Mouse (Mus musculus) liver, embryonic 16.5 days (tissue): ENCODE data around the gene Kcna7. TPM values are rescaled to one million over a fixed set of nuclear protein-coding genes. Genes with fewer than 3 reads are reported as not detected.
A peak's percentile ranks its signal among the peaks of the same experiment; 100 is the strongest.

Experiments used
- ATAC-seq: fragments of 200-750 bp; cut with Nextera tagmentation; 2 replicates; pipeline ENCODE4 v1.8.0; 2017; ENCODE audit warnings: low read depth, mild to moderate bottlenecking, moderate number of reproducible peaks, moderate library complexity
- H3K27ac ChIP-seq: fragments of 300-500 bp; sonication (generic); 2 replicates; pipeline ENCODE4 v1.5.1; 2014; ENCODE audit warnings: mild to moderate bottlenecking, low read length
- H3K27me3 ChIP-seq: fragments of 300-500 bp; sonication (generic); 2 replicates; pipeline ENCODE4 v1.6.1; 2014; ENCODE audit warnings: low read depth, low read length, mixed read lengths; ENCODE audit not compliant: control insufficient read depth, insufficient read depth
- H3K36me3 ChIP-seq: fragments of 300-500 bp; sonication (generic); 2 replicates; pipeline ENCODE4 v1.6.1; 2014; ENCODE audit warnings: mild to moderate bottlenecking; ENCODE audit not compliant: control insufficient read depth, insufficient read depth
- H3K4me1 ChIP-seq: fragments of 300-500 bp; sonication (generic); 2 replicates; pipeline ENCODE4 v1.6.1; 2014; ENCODE audit warnings: low read depth, low read length, mixed read lengths; ENCODE audit not compliant: control insufficient read depth
- H3K4me2 ChIP-seq: fragments of 300-500 bp; sonication (generic); 2 replicates; pipeline ENCODE4 v1.6.1; 2014; ENCODE audit warnings: low read depth, low read length, mixed read lengths
- H3K4me3 ChIP-seq: fragments of 300-500 bp; sonication (generic); 2 replicates; pipeline ENCODE4 v1.5.1; 2014; ENCODE audit warnings: low read depth, mild to moderate bottlenecking, low read length
- H3K9ac ChIP-seq: fragments of 300-500 bp; sonication (generic); 2 replicates; pipeline ENCODE4 v1.6.1; 2014; ENCODE audit warnings: low read depth, low read length
- H3K9me3 ChIP-seq: fragments of 300-500 bp; sonication (generic); replicated peaks from 2 replicates; pipeline ENCODE4 v1.6.1; 2016; ENCODE audit warnings: low read length; ENCODE audit not compliant: control insufficient read depth
- WGBS: fragments of 180-500 bp; shearing (Covaris S2); extraction: QIAGEN DNeasy Blood & Tissue Kit; methylation state at CpG from one replicate; pipeline ENCODE4 v1.1.7; 2014; ENCODE audit not compliant: insufficient replicate concordance; 5-methylcytosine and 5-hydroxymethylcytosine counted together
- polyA plus RNA-seq: library from polyadenylated mRNA; unstranded; fragments of >200 nt; fragmentation: Nextera tagmentation; extraction: Ambion mirVana; gene quantifications from 2 replicates; pipeline ENCODE4 v1.2.1, GENCODE M21; 2015

Gene Kcna7
- polyA plus RNA-seq, 1 experiment from 2014 or later, result not detected

GRCm38 (mm10) chr7:45406157-45407156 lies 1.0 kb downstream of the Kcna7 start:
- Histone ChIP-seq H3K27ac (no peak overlapping the region), H3K36me3 (no peaks in the 10 kb centered on the region), H3K9ac (no peak overlapping the region), H3K27me3 (peaks cover 64% of the 10 kb centered on the region), H3K4me3 (peak overlapping the region; percentile 36), H3K4me2 (peak overlapping the region; percentile 56), H3K9me3 (no peaks in the 10 kb centered on the region), H3K4me1 (peaks cover 3% of the 10 kb centered on the region)
- ATAC-seq, result no peak
- 1% methylated on average over 104 of the region's 114 CpGs for whole genome bisulfite sequencing

- ATAC-seq, result no peak
- Histone ChIP-seq H3K27ac (no peak overlapping the region), H3K4me2 (no peak overlapping the region), H3K9ac (no peak overlapping the region), H3K9me3 (no peaks in the 10 kb centered on the region), H3K36me3 (no peaks in the 10 kb centered on the region), H3K4me3 (no peak overlapping the region), H3K27me3 (peaks cover 74% of the 10 kb centered on the region), H3K4me1 (peaks cover 3% of the 10 kb centered on the region)
- WGBS, result 62% methylated on average over 10 of the region's 10 CpGs
Measured at GRCm38 (mm10) chr7:45407836-45408235, 2.4 kb downstream of the Kcna7 start.

DNA sequence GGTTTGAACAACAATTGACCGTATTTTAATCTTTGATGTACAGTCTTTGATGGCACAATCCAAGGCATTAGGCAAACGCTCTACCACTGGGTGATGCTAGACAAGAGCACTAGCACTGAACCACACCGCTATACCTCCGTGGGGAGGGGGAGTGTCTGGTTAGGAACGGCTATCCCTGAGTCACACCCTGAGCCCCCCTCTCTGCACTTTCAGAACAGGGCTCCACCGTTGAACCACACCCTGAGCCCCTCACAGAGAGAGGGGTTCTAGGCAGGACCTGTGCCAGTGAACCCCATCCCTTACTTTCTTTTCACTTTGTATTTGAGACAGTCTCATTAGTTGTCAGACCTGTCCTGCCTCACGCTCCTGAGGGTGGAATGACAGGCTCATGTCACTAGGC lies 2.9 kb downstream of the Kcna7 start:
- no peak overlapping the region for H3K9ac ChIP-seq
- H3K27ac ChIP-seq, result no peak overlapping the region
- H3K4me3 ChIP-seq, result no peak overlapping the region
- no peak for ATAC-seq
- H3K4me1 ChIP-seq, result peaks cover 3% of the 10 kb centered on the region
- no peaks in the 10 kb centered on the region for H3K9me3 ChIP-seq
- peaks cover 79% of the 10 kb centered on the region for H3K27me3 ChIP-seq
- H3K4me2 ChIP-seq, result no peak overlapping the region
- 59% methylated on average over 7 of the region's 7 CpGs for WGBS
- no peaks in the 10 kb centered on the region for H3K36me3 ChIP-seq

DNA sequence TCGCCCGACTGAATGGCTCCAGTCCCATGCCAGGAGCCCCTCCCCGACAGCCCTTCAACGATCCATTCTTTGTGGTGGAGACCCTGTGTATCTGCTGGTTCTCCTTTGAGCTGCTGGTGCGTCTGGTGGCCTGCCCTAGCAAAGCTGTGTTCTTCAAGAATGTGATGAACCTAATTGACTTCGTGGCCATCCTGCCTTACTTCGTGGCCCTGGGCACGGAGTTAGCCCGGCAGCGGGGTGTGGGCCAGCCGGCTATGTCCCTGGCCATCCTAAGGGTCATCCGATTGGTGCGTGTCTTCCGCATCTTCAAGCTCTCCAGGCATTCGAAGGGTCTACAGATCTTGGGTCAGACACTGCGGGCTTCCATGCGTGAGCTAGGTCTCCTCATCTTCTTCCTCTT lies 3.5 kb downstream of the Kcna7 start:
- Histone ChIP-seq H3K27me3 (peaks cover 85% of the 10 kb centered on the region), H3K9me3 (no peaks in the 10 kb centered on the region), H3K4me3 (no peak overlapping the region), H3K9ac (no peak overlapping the region), H3K4me2 (no peak overlapping the region), H3K4me1 (peaks cover 8% of the 10 kb centered on the region), H3K36me3 (no peaks in the 10 kb centered on the region), H3K27ac (no peak overlapping the region)
- WGBS, result 73% methylated on average over 17 of the region's 17 CpGs
- no peak for ATAC-seq

- ATAC-seq, result no peak
- H3K27ac ChIP-seq, result no peak overlapping the region
- H3K36me3 ChIP-seq, result no peaks in the 10 kb centered on the region
- 64% methylated on average over 8 of the region's 8 CpGs for WGBS
- no peak overlapping the region for H3K9ac ChIP-seq
- no peak overlapping the region for H3K4me2 ChIP-seq
- H3K9me3 ChIP-seq, result no peaks in the 10 kb centered on the region
- peaks cover 92% of the 10 kb centered on the region for H3K27me3 ChIP-seq
- H3K4me3 ChIP-seq, result no peak overlapping the region
- H3K4me1 ChIP-seq, result peaks cover 12% of the 10 kb centered on the region
Measured at GRCm38 (mm10) chr7:45409497-45410163, 4.2 kb downstream of the Kcna7 start.

DNA sequence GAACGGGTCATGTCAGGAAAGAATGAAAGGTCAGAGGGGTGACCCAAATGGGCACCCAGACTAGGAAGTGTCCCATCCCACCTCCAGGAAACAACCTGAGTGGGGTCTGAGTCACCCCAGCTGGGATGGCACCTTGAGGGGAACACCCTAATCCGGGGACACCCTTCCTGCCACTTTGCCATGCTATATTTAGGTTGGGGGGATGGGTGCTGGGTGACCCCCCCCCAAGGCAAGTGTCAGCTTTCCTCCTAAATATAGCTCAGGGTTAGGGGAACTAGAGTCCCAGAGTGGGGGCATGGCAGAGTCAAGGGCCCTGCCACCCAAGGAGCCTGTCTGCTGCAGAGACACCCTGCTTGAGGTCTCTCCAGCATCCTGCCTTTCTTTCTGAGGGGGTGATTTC lies 7.0 kb downstream of the Kcna7 start:
- WGBS, result 57% methylated on average over 2 of the region's 2 CpGs
- no peak overlapping the region for H3K4me3 ChIP-seq
- H3K27ac ChIP-seq, result no peak overlapping the region
- no peaks in the 10 kb centered on the region for H3K9me3 ChIP-seq
- no peak overlapping the region for H3K9ac ChIP-seq
- H3K27me3 ChIP-seq, result peaks cover 96% of the 10 kb centered on the region
- ATAC-seq, result no peak
- H3K4me2 ChIP-seq, result no peak overlapping the region
- H3K36me3 ChIP-seq, result no peaks in the 10 kb centered on the region
- peaks cover 13% of the 10 kb centered on the region for H3K4me1 ChIP-seq

- H3K4me3 ChIP-seq, result peak within 1 kb of the TSS; percentile 51
- 4% methylated on average over 29 of the region's 45 CpGs for WGBS
- no peaks in the 10 kb centered on the region for H3K36me3 ChIP-seq
- peaks cover 96% of the 10 kb centered on the region for H3K27me3 ChIP-seq
- H3K27ac ChIP-seq, result no peak within 1 kb of the TSS
- no peaks in the 10 kb centered on the region for H3K9me3 ChIP-seq
- H3K4me1 ChIP-seq, result peaks cover 13% of the 10 kb centered on the region
- ATAC-seq, result peak; percentile 36
- H3K9ac ChIP-seq, result 0 out of 2 replicates have a peak within 1 kb of the TSS, but pooled peaks have one; percentile 11
- H3K4me2 ChIP-seq, result peak within 1 kb of the TSS; percentile 61
Measured at GRCm38 (mm10) chr7:45413113-45413863, 7.8 kb downstream of the Kcna7 start, which contains the start of gene Ntf5. Ntf5 (plus strand) TSS chr7:45413695.

- Histone ChIP-seq H3K27me3 (peaks cover 96% of the 10 kb centered on the region), H3K9ac (0 out of 2 replicates have a peak overlapping the region, but pooled peaks have one; percentile 11)
- 2% methylated on average over 27 of the region's 27 CpGs for WGBS
Measured at GRCm38 (mm10) chr7:45413864-45414739, 8.6 kb downstream of the Kcna7 start.

More at GRCm38 (mm10) chr7:45413864-45414739, 8.6 kb downstream of the Kcna7 start:
- H3K27ac ChIP-seq, result no peak overlapping the region
- peak overlapping the region; percentile 61 for H3K4me2 ChIP-seq
- no peaks in the 10 kb centered on the region for H3K9me3 ChIP-seq
- H3K36me3 ChIP-seq, result no peaks in the 10 kb centered on the region
- H3K4me3 ChIP-seq, result peak overlapping the region; percentile 51
- no peak for ATAC-seq
- peaks cover 13% of the 10 kb centered on the region for H3K4me1 ChIP-seq
